Mouse (Mus musculus): Measurements from ENCODE around the gene Vmn2r52.
"Not testable (repeated sequence)": the region's sequence is repeated elsewhere in the genome, so short reads cannot be mapped to it uniquely, and the experiment has no call there.

Gene Vmn2r52

GRCm38 (mm10) chr7:10176473-10176872 is at the start of gene Vmn2r52:
TSS of gene Vmn2r52 (minus strand) at chr7:10176573.
- in situ Hi-C loops (cut with MseI, MboI): no loop called here

GRCm38 (mm10) chr7:10105641-10106040 is 70.7 kb downstream of the Vmn2r52 start, which contains the start of gene Vmn2r51:
TSS of gene Vmn2r51 (minus strand) at chr7:10105741.
- in situ Hi-C loops (cut with MseI, MboI): not testable (repeated sequence)

All from mouse trophoblast stem cell (cell line).